Mouse (Mus musculus) cerebellum, adult 2 months (tissue): ENCODE results near the gene Sel1l3.

Experiments
- CTCF ChIP-seq: fragments of 200-500 bp; IDR thresholded peaks from 2 replicates; pipeline ENCODE4 v1.5.1; 2011; ENCODE audit warnings: low read depth, mild to moderate bottlenecking, control low read depth, low read length, moderate library complexity, borderline replicate concordance; ENCODE audit not compliant: insufficient read depth
- POLR2A ChIP-seq: fragments of 200-500 bp; IDR thresholded peaks from 2 replicates; pipeline ENCODE4 v1.6.1; 2011; ENCODE audit warnings: low read length, control low read depth, borderline replicate concordance; ENCODE audit not compliant: insufficient read depth

GRCm38 (mm10) chr5:53155985-53156679 is 57.6 kb downstream of the Sel1l3 start:
- TF ChIP-seq CTCF (no peak), POLR2A (no peak)
